Mouse (Mus musculus): Measurements from ENCODE around the gene Arnt2.

Arnt2 gene

DNA sequence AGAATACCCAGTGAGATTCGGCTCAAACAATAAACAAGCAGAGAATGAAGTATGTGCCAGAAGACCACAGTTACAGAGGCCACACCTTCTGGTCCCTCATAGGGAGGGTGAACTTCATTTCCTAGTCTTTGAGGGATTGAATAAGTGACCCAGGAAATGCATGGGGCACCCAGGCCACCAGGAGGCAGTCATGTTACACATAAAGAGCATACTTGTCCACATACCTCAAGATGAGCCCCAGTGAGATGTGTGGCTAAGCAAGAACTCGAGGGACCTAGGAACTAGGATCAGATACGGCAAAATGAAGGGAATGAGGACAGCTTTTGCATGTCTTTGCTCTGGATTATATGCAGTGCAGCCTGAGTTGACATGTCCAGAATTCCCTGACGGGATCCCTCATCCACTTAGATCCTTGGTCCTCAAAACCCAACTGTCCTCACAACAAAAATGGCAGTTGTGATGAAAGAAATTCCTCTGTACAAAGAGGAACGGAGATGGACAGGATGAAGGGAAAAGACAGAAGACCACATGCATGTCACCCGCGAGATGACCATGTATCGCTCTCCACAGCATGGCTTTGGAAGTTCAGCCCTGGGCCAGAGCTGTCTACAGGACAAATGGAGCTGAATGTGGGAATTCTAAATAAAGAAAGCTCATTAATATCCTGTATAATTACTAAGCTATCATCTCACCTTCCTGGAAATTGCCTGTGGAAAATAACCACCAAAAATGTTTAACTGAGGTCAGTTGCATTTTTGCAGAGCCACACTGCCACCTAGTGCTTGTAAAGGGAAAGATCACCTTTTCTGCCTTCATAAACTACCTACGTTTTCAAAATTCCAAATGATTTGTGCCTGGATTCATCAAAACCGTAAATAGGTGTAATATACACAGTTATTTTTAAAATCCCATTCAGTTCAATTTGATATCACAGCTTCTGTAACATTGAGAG, 54.1 kb downstream of the Arnt2 start:
- in situ Hi-C loops (cut with MboI; ENCODE audit: low pct_unique_long_range_greater_than_20kb in 1 of 2, low sequenced_read_pairs in 2 of 2, unreplicated experiment in 1 of 2), result loop anchor here (5.0 to 10.0 kb wide), 2 partner anchors 269 to 271 kb away; partner anchors contain the start of gene Cemip (in 2 of the 2)

GRCm38 (mm10) chr7:84354890-84355289, 55.1 kb downstream of the Arnt2 start:
- in situ Hi-C loops (cut with MboI; ENCODE audit: low pct_unique_long_range_greater_than_20kb in 1 of 2, low sequenced_read_pairs in 2 of 2, unreplicated experiment in 1 of 2), result loop anchor here (5.0 to 10.0 kb wide), 2 partner anchors 268 to 270 kb away; partner anchors contain the start of gene Cemip (in 2 of the 2)

- in situ Hi-C loops (cut with MboI; ENCODE audit: low pct_unique_long_range_greater_than_20kb in 1 of 2, low sequenced_read_pairs in 2 of 2, unreplicated experiment in 1 of 2), result loop anchor here in 1 of 2 experiments (10.0 kb wide), 1 partner anchor 266 kb away; the partner anchor contains the start of gene Cemip
These were observed 59.4 kb downstream of the Arnt2 start for GRCm38 (mm10) chr7:84350529-84350928.

GRCm38 (mm10) chr7:84349976-84350375, 60.0 kb downstream of the Arnt2 start:
- in situ Hi-C loops (cut with MboI; ENCODE audit: low pct_unique_long_range_greater_than_20kb in 1 of 2, low sequenced_read_pairs in 2 of 2, unreplicated experiment in 1 of 2), result loop anchor here in 1 of 2 experiments (10.0 to 25.0 kb wide), 2 partner anchors 265 to 388 kb away; partner anchors contain the start of gene Cemip

- in situ Hi-C loops (cut with MboI; ENCODE audit: low pct_unique_long_range_greater_than_20kb in 1 of 2, low sequenced_read_pairs in 2 of 2, unreplicated experiment in 1 of 2), result loop anchor here in 1 of 2 experiments (25.0 kb wide), 1 partner anchor 386 kb away; no protein-coding TSS in a partner anchor
These were observed 61.6 kb downstream of the Arnt2 start for GRCm38 (mm10) chr7:84348145-84348911.

- in situ Hi-C loops (cut with MboI; ENCODE audit: low pct_unique_long_range_greater_than_20kb in 1 of 2, low sequenced_read_pairs in 2 of 2, unreplicated experiment in 1 of 2), result loop anchor here in 1 of 2 experiments (25.0 kb wide), 1 partner anchor 381 kb away; no protein-coding TSS in a partner anchor
These were observed 66.8 kb downstream of the Arnt2 start for GRCm38 (mm10) chr7:84343160-84343559.

DNA sequence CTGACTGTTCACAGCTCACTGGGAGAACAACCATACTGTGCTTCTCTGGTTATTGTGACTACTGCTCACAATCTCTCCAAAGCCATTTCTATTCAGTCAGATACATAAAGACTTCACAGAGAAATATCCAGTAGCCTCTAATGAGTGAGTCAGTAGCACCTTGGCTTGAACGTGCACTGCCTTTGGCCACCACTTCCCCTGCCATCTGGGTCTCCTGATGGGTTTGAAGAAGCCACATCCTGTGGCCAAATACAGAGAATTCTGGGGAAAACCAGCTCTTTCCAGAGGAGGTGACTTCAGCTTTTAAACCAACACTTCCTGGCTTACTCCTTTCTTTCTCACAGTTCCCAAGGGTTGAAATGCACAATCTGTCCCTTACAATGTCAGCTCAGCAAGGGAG, 69.0 kb downstream of the Arnt2 start:
- in situ Hi-C loops (cut with MboI; ENCODE audit: low pct_unique_long_range_greater_than_20kb in 1 of 2, low sequenced_read_pairs in 2 of 2, unreplicated experiment in 1 of 2), result loop anchor here in 1 of 2 experiments (25.0 kb wide), 1 partner anchor 379 kb away; no protein-coding TSS in a partner anchor

DNA sequence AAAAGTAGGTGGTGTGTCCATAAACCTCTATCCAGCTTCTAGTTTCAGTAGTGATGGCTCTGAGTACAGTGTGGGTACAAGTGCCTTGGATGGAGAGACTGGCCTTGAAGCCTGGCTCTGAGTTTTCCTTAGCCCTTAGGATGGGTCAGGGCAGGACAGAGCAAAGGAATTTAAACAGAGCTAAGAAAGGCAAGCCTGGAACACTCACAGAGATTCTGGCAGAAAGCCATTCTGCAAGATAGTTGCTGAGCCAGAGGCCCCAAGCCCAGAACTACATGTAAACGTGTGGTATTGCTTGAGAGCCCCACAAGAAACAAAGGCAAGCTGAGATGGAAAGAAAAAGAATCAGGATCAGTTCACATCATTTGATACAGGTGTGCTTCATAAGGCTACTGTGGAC, 70.8 kb downstream of the Arnt2 start:
- in situ Hi-C loops (cut with MboI; ENCODE audit: low pct_unique_long_range_greater_than_20kb in 1 of 2, low sequenced_read_pairs in 2 of 2, unreplicated experiment in 1 of 2), result loop anchor here in 1 of 2 experiments (25.0 kb wide), 1 partner anchor 377 kb away; no protein-coding TSS in a partner anchor

DNA sequence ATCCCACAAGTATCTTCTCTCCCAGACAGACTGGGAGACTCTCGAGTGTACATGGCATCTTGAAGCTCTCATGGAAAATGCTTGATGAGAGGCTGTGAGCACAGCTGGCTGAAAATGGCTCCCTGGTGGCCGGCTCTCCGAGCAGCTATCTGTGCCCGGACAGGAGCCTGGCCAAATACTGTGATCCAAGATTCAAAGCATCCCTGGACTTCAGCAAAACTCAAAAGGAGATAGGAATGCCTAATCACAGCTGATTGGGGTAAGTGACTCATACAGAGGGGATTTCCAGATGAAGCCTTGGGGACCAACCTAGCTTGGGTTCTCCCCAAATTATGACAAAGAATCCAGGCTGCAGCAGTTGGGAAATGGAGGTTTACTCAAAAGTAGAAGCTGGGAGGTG, 72.2 kb downstream of the Arnt2 start:
- in situ Hi-C loops (cut with MboI; ENCODE audit: low pct_unique_long_range_greater_than_20kb in 1 of 2, low sequenced_read_pairs in 2 of 2, unreplicated experiment in 1 of 2), result loop anchor here in 1 of 2 experiments (25.0 kb wide), 1 partner anchor 375 kb away; no protein-coding TSS in a partner anchor

DNA sequence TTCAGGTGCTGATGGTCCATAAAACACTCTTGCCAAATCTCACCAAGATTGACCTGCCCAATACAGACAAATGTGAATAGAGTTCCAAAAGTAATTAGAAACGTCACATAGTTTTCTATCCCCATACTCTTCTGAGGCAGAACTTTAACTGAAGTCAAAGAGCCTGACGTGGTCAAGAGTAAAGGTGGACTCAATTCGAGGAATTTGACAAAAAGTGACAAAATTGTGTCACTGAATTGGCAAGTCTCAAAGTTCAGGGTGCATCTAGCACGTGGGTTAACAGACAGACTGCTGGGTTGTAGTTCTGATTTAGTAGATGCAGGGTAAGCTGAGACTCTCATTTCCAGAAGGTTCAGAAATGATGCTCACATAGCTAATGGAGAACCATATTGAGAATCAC, 73.1 kb downstream of the Arnt2 start:
- in situ Hi-C loops (cut with MboI; ENCODE audit: low pct_unique_long_range_greater_than_20kb in 1 of 2, low sequenced_read_pairs in 2 of 2, unreplicated experiment in 1 of 2), result loop anchor here in 1 of 2 experiments (25.0 kb wide), 1 partner anchor 375 kb away; no protein-coding TSS in a partner anchor

- in situ Hi-C loops (cut with MboI; ENCODE audit: low pct_unique_long_range_greater_than_20kb in 1 of 2, low sequenced_read_pairs in 2 of 2, unreplicated experiment in 1 of 2), result loop anchor here in 1 of 2 experiments (25.0 kb wide), 1 partner anchor 374 kb away; no protein-coding TSS in a partner anchor
These were observed 73.4 kb downstream of the Arnt2 start for GRCm38 (mm10) chr7:84336580-84336886.

GRCm38 (mm10) chr7:84335766-84336579, 74.0 kb downstream of the Arnt2 start:
- in situ Hi-C loops (cut with MboI; ENCODE audit: low pct_unique_long_range_greater_than_20kb in 1 of 2, low sequenced_read_pairs in 2 of 2, unreplicated experiment in 1 of 2), result loop anchor here in 1 of 2 experiments (25.0 kb wide), 1 partner anchor 374 kb away; no protein-coding TSS in a partner anchor

GRCm38 (mm10) chr7:84333996-84334395, 76.0 kb downstream of the Arnt2 start:
- in situ Hi-C loops (cut with MboI; ENCODE audit: low pct_unique_long_range_greater_than_20kb in 1 of 2, low sequenced_read_pairs in 2 of 2, unreplicated experiment in 1 of 2), result loop anchor here in 1 of 2 experiments (25.0 kb wide), 1 partner anchor 372 kb away; no protein-coding TSS in a partner anchor

- in situ Hi-C loops (cut with MboI; ENCODE audit: low pct_unique_long_range_greater_than_20kb in 1 of 2, low sequenced_read_pairs in 2 of 2, unreplicated experiment in 1 of 2), result loop anchor here in 1 of 2 experiments (25.0 kb wide), 1 partner anchor 370 kb away; no protein-coding TSS in a partner anchor
These were observed 77.4 kb downstream of the Arnt2 start for GRCm38 (mm10) chr7:84332295-84333168.

DNA sequence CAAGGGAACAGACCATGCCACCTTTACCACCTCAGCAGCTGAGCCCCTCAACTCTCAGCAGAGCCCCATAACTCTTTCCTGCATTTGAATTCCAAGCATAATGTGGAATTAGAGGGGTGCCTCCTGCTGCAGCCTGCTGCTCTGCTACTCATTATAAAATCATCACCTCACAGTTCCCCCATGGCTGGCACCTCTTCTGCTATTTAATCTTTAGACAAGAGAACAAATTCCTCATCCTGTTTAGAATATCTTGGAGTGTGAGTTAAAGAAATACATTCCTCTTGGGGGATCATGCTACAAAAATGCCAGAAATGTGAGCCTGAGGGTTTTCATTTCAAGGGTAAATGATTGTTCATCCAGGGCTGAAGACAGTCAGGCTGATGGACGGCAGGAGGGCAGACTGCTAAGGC, 80.8 kb downstream of the Arnt2 start:
- in situ Hi-C loops (cut with MboI; ENCODE audit: low pct_unique_long_range_greater_than_20kb in 1 of 2, low sequenced_read_pairs in 2 of 2, unreplicated experiment in 1 of 2), result loop anchor here in 1 of 2 experiments (25.0 kb wide), 1 partner anchor 367 kb away; no protein-coding TSS in a partner anchor

DNA sequence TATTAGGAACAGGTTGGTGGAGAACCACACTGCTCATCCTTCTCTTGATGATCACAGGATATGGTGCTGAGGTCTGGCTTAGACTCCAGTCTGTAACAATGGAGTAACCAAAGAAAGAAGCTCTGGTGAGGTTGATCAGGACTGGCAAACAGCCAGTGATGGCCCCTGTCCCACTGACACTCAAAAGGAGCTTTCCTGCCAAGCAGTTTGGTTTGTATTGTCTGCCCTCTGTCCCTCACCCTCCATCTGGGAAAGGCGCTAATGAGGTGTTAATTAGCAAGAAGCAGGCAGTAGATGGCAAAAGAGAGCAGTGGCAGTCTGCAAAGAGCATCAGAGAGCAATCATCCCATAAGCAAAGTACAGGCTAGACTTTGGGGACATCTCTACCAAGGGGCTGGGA, 81.2 kb downstream of the Arnt2 start:
- in situ Hi-C loops (cut with MboI; ENCODE audit: low pct_unique_long_range_greater_than_20kb in 1 of 2, low sequenced_read_pairs in 2 of 2, unreplicated experiment in 1 of 2), result loop anchor here in 1 of 2 experiments (25.0 kb wide), 1 partner anchor 366 kb away; no protein-coding TSS in a partner anchor

All from mouse embryonic stem cell (cell line).